Mouse (Mus musculus): ENCODE data around the gene Syne3.
A peak's percentile ranks its signal among the peaks of the same experiment; 100 is the strongest.

DNA sequence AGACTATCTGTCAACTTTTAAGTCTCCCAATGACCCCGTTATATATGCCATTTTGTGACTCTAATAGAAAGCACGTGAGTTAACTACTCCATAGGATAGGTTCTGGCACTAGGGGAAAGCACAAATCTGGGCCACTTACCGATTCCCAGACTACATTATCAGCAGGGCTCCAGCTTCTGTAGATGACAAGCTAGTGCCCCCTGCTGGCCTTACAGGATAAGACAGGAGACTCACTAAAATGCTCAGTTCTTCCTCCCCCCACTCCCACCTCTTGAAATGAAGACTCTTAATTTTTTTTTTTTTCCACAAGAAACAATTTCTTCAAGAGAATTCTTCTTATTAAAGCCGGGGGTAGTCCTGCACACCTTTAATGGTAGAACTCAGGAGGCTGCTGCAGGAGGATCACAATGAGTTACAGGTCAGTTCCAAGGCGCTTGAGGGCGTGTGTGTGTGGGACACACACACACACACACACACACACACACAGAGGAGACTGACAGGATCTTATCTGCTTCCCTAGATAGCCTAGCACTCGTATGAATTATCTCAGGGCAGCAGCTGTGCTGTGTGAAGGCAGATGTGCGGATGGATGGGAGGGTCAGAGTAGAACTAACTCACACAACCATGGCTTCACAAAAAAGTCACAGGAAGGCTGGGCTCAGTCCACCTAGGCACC is 15.8 kb upstream of the Syne3 start:
- TF ChIP-seq EP300 (IDR thresholded peaks at IDR 0.05; ENCODE audit: insufficient read depth, low read depth, low read length), result peak; percentile 67; the same call in 1 of the 2 replicates
- TF ChIP-seq CTCF (IDR thresholded peaks at IDR 0.05), result peak; percentile 88
